Mouse (Mus musculus) limb, embryonic 10.5 days (tissue): Measurements from ENCODE around the gene Npm3. TPM values are rescaled to one million over a fixed set of nuclear protein-coding genes. Genes with fewer than 3 reads are reported as not detected.

Source experiments
- DNase-seq: peaks from one replicate; pipeline ENCODE4 v3.0.0-alpha.2; 2017; ENCODE audit warnings: low spot score
- H3K27ac ChIP-seq: fragments of 300-500 bp; sonication (generic); 2 replicates; pipeline ENCODE4 v1.5.1; 2016; ENCODE audit warnings: mild to moderate bottlenecking
- H3K27me3 ChIP-seq: fragments of 300-500 bp; sonication (generic); 2 replicates; pipeline ENCODE4 v1.6.1; 2016; ENCODE audit warnings: low read depth, mild to moderate bottlenecking; ENCODE audit not compliant: poor library complexity, severe bottlenecking
- H3K36me3 ChIP-seq: fragments of 300-500 bp; sonication (generic); 2 replicates; pipeline ENCODE4 v1.6.1; 2016; ENCODE audit warnings: mild to moderate bottlenecking, moderate library complexity
- H3K4me1 ChIP-seq: fragments of 300-500 bp; sonication (generic); 2 replicates; pipeline ENCODE4 v1.6.1; 2016
- H3K4me3 ChIP-seq: fragments of 300-500 bp; sonication (generic); 2 replicates; pipeline ENCODE4 v1.5.1; 2016; ENCODE audit warnings: mild to moderate bottlenecking, moderate library complexity
- H3K9me3 ChIP-seq: fragments of 300-500 bp; sonication (generic); replicated peaks from 2 replicates; pipeline ENCODE4 v1.6.1; 2016; ENCODE audit warnings: mild to moderate bottlenecking
- WGBS: fragments of 180-500 bp; shearing (Covaris S2); methylation state at CpG from one replicate; pipeline ENCODE4 v1.1.7; 2016; 5-methylcytosine and 5-hydroxymethylcytosine counted together
- polyA plus RNA-seq: library from polyadenylated mRNA; unstranded; fragments of >200 nt; fragmentation: Nextera tagmentation; extraction: Ambion mirVana; gene quantifications from 2 replicates; pipeline ENCODE4 v1.2.1, GENCODE M21; 2016

The Npm3 gene
- polyA plus RNA-seq, 1 experiment from 2014 or later, result 13.3 TPM

- WGBS, result 15% methylated on average over 11 of the region's 11 CpGs
- Histone ChIP-seq H3K4me1 (peaks cover 53% of the 10 kb centered on the region), H3K4me3 (peak overlapping the region; percentile 17; the same call in 1 of the 2 replicates), H3K9me3 (no peaks in the 10 kb centered on the region), H3K27me3 (peaks cover 52% of the 10 kb centered on the region), H3K27ac (peak overlapping the region; percentile 28; the same call in 1 of the 2 replicates), H3K36me3 (peaks cover 27% of the 10 kb centered on the region)
- peak; percentile 89 for DNase-seq
These were observed 2.1 kb downstream of the Npm3 start for GRCm38 (mm10) chr19:45747028-45747867.

- H3K4me3 ChIP-seq, result peak overlapping the region; percentile 5; the same call in 1 of the 2 replicates
- H3K36me3 ChIP-seq, result peaks cover 18% of the 10 kb centered on the region
- no peak overlapping the region for H3K27ac ChIP-seq
- peaks cover 60% of the 10 kb centered on the region for H3K27me3 ChIP-seq
- H3K4me1 ChIP-seq, result peaks cover 62% of the 10 kb centered on the region
- no peaks in the 10 kb centered on the region for H3K9me3 ChIP-seq
- WGBS, result 7% methylated on average over 29 of the region's 29 CpGs
- DNase-seq, result peak; percentile 88
These were observed 3.0 kb downstream of the Npm3 start for GRCm38 (mm10) chr19:45746153-45747020.

GRCm38 (mm10) chr19:45745344-45746152 lies 3.8 kb downstream of the Npm3 start:
- peaks cover 69% of the 10 kb centered on the region for H3K27me3 ChIP-seq
- H3K27ac ChIP-seq, result no peak overlapping the region
- DNase-seq, result peak; percentile 58
- WGBS, result 2% methylated on average over 32 of the region's 32 CpGs
- H3K4me1 ChIP-seq, result peaks cover 69% of the 10 kb centered on the region
- peak overlapping the region; percentile 5; the same call in 1 of the 2 replicates for H3K4me3 ChIP-seq
- no peaks in the 10 kb centered on the region for H3K9me3 ChIP-seq
- peaks cover 11% of the 10 kb centered on the region for H3K36me3 ChIP-seq

- no peak overlapping the region for H3K27ac ChIP-seq
- DNase-seq, result no peak
- WGBS, result 13% methylated on average over 7 of the region's 7 CpGs
- H3K4me3 ChIP-seq, result no peak overlapping the region; the same call in 1 of the 2 replicates
- H3K4me1 ChIP-seq, result peaks cover 66% of the 10 kb centered on the region
- H3K36me3 ChIP-seq, result peaks cover 7% of the 10 kb centered on the region
- H3K27me3 ChIP-seq, result peaks cover 88% of the 10 kb centered on the region
- H3K9me3 ChIP-seq, result no peaks in the 10 kb centered on the region
These were observed 5.8 kb downstream of the Npm3 start for GRCm38 (mm10) chr19:45743619-45744018.

GRCm38 (mm10) chr19:45742984-45743575 lies 6.3 kb downstream of the Npm3 start:
- Histone ChIP-seq H3K4me1 (peaks cover 62% of the 10 kb centered on the region), H3K4me3 (peak overlapping the region; percentile 57), H3K36me3 (peaks cover 4% of the 10 kb centered on the region; the same call in 1 of the 2 replicates), H3K27me3 (peaks cover 93% of the 10 kb centered on the region), H3K9me3 (no peaks in the 10 kb centered on the region), H3K27ac (0 out of 2 replicates have a peak overlapping the region, but pooled peaks have one; percentile 59)
- DNase-seq, result peak; percentile 59
- WGBS, result under 1% methylated on average over 19 of the region's 44 CpGs

GRCm38 (mm10) chr19:45742218-45742983 lies 7.0 kb downstream of the Npm3 start, which contains the start of gene Fgf8:
Gene Fgf8, minus strand, starts transcription at chr19:45742915.
- Histone ChIP-seq H3K9me3 (no peaks in the 10 kb centered on the region), H3K27ac (peak within 1 kb of the TSS; percentile 59; the same call in 1 of the 2 replicates), H3K36me3 (0 out of 2 replicates have a peak, but pooled peaks cover 2% of the 10 kb centered on the region), H3K4me1 (peaks cover 61% of the 10 kb centered on the region), H3K4me3 (peak within 1 kb of the TSS; percentile 57), H3K27me3 (peaks cover 100% of the 10 kb centered on the region)
- peak; percentile 70 for DNase-seq
- under 1% methylated on average over 65 of the region's 68 CpGs for WGBS

GRCm38 (mm10) chr19:45741431-45742217 lies 7.8 kb downstream of the Npm3 start:
- peak overlapping the region; percentile 57 for H3K4me3 ChIP-seq
- WGBS, result under 1% methylated on average over 45 of the region's 45 CpGs
- H3K9me3 ChIP-seq, result no peaks in the 10 kb centered on the region
- H3K36me3 ChIP-seq, result no peaks in the 10 kb centered on the region
- H3K27me3 ChIP-seq, result peaks cover 100% of the 10 kb centered on the region
- DNase-seq, result peak; percentile 64
- H3K4me1 ChIP-seq, result peaks cover 61% of the 10 kb centered on the region
- H3K27ac ChIP-seq, result no peak overlapping the region

- 4% methylated on average over 7 of the region's 7 CpGs for WGBS
- peaks cover 58% of the 10 kb centered on the region for H3K4me1 ChIP-seq
- H3K36me3 ChIP-seq, result no peaks in the 10 kb centered on the region
- H3K27me3 ChIP-seq, result peaks cover 100% of the 10 kb centered on the region
- peak overlapping the region; percentile 57; the same call in 1 of the 2 replicates for H3K4me3 ChIP-seq
- DNase-seq, result peak; percentile 59
- H3K9me3 ChIP-seq, result no peaks in the 10 kb centered on the region
- H3K27ac ChIP-seq, result no peak overlapping the region
These were observed 8.6 kb downstream of the Npm3 start for GRCm38 (mm10) chr19:45740817-45741216.

- peak overlapping the region; percentile 5; the same call in 1 of the 2 replicates for H3K4me3 ChIP-seq
- 11% methylated on average over 13 of the region's 13 CpGs for WGBS
- peaks cover 58% of the 10 kb centered on the region for H3K4me1 ChIP-seq
These were observed 9.2 kb downstream of the Npm3 start for GRCm38 (mm10) chr19:45740233-45740632.

GRCm38 (mm10) chr19:45738521-45738920 lies 10.9 kb downstream of the Npm3 start:
- no peak overlapping the region for H3K4me3 ChIP-seq
- H3K9me3 ChIP-seq, result no peaks in the 10 kb centered on the region
- H3K27ac ChIP-seq, result no peak overlapping the region
- no peak for DNase-seq
- H3K4me1 ChIP-seq, result peaks cover 74% of the 10 kb centered on the region
- 53% methylated on average over 5 of the region's 5 CpGs for WGBS
- H3K27me3 ChIP-seq, result peaks cover 100% of the 10 kb centered on the region
- H3K36me3 ChIP-seq, result no peaks in the 10 kb centered on the region

More at GRCm38 (mm10) chr19:45740233-45740632, 9.2 kb downstream of the Npm3 start:
- Histone ChIP-seq H3K27me3 (peaks cover 100% of the 10 kb centered on the region), H3K9me3 (no peaks in the 10 kb centered on the region), H3K36me3 (no peaks in the 10 kb centered on the region), H3K27ac (no peak overlapping the region)
- no peak for DNase-seq
